Mouse (Mus musculus): ENCODE measurements around the gene Agrn.

DNA sequence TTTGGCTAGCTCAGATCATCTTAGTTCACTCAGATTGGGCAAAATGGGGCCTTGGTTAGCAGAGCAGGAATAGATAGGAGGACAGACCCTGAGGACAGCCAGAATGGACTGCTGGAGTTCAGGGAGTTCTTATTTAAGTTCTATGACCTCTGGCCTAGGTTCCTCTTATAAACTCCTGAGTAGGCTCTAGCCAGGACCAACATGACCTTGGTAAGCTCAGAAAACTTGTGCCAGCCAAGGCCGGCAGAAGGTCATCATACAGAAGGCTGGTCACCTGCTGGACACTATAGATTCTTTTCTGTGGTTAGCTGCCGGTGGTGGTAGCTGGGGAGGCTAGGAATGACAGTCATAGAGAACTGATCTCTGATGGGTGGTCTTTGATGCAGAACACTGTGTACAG, 18.9 kb upstream of the Agrn start:
- TF ChIP-seq CTCF (IDR thresholded peaks at IDR 0.05) = no peak
- no peak for TF ChIP-seq EP300 (IDR thresholded peaks at IDR 0.05)
